In the genomic region with DNA sequence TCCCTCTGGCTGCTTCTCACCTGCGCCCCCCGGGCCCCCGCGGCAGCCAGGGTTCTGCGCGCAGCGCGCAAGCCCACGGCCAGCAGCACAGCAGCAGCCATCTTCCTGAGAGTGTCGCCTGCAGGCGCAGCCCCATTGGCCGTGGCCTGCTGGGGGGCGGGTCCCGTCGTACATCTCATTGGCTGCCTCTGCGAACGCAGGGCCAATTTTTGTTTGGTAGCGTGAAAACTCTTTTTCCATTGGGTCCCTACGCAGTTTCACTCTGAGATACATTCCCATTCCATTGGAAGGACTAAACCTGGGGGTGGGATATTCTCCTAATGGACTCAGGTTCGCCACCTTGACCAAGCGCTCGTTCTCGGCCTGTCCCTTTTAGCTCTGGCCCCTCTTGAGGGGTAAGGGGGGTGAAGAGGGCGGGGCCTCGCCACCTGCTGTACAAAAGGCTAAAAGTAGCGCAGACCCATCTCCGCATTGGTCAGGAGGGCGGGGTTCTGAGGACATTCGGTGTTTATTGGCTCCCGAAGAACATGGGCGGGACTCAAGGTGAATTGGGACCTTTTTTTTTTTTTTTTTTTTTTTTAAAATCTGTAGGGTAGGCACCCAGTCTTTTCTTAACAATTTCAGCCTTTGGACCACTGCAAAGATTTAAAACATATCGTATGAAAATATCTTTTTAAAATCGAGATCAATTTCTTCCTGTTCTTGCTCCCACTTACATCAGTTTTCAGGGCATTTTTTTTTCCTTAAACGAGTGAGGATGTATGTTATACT, we compare ENCODE assay signal across 8 mouse cellular contexts. TPM values are rescaled to one million over a fixed set of nuclear protein-coding genes. Genes with fewer than 3 reads are reported as not detected.
DNase-seq lines count a peak whose midpoint lies in the region; ATAC-seq lines count a peak whose summit lies in the region.

A gene (minus strand): TSS at position 128 of the 771 bp plus-strand sequence.

- H3K9ac ChIP-seq in hindbrain, embryonic 11.5 days (ENCODE audit: low read depth, low read length) = peak within 1 kb of the TSS; percentile 90

- peak within 1 kb of the TSS; percentile 76 for H3K4me2 ChIP-seq in hindbrain, embryonic 11.5 days (replicated peaks; ENCODE audit: low read depth, low read length)

- peaks cover 6% of the 10 kb centered on the region for H3K4me1 ChIP-seq in hindbrain, embryonic 11.5 days (replicated peaks; ENCODE audit: control insufficient read depth, insufficient read depth, low read length)

- H3K9me3 ChIP-seq in hindbrain, embryonic 11.5 days (ENCODE audit: control insufficient read depth, low read length) = no peaks in the 10 kb centered on the region

- under 1% methylated on average over 34 of the region's 34 CpGs for WGBS in hindbrain, embryonic 11.5 days

- H3K27ac ChIP-seq in hindbrain, embryonic 11.5 days (ENCODE audit: low read depth, low read length) = peak within 1 kb of the TSS; percentile 89

- peak within 1 kb of the TSS; percentile 82 for H3K4me3 ChIP-seq in hindbrain, embryonic 11.5 days (ENCODE audit: low read depth, low read length)

- H3K27me3 ChIP-seq in hindbrain, embryonic 11.5 days (ENCODE audit: control insufficient read depth, insufficient read depth, low read length) = no peaks in the 10 kb centered on the region; the same call in 1 of the 2 replicates

- ATAC-seq in hindbrain, embryonic 11.5 days (ENCODE audit: low FRiP score) = peak; percentile 98

- H3K36me3 ChIP-seq in hindbrain, embryonic 11.5 days (ENCODE audit: control insufficient read depth, insufficient read depth, low read length) = no peaks in the 10 kb centered on the region

- DNase-seq in Muller cell, postnatal 12 days (ENCODE audit: inconsistent ontology term) = peak; percentile 99
- DNase-seq in cerebellum, adult 9-11 months = peak; percentile 100
- peak; percentile 95 to 96 for DNase-seq in frontal cortex, adult 2 months (ENCODE audit: extremely low spot score in 1 of 2, low spot score in 1 of 2)
- peak; percentile 94 for DNase-seq in hindbrain, embryonic 11.5 days (ENCODE audit: low spot score)
- DNase-seq in layer of hippocampus, postnatal 10 days (ENCODE audit: low spot score in 2 of 2) = peak; percentile 91 to 94
- peak; percentile 97 for DNase-seq in lung, postnatal 10 days
- DNase-seq in ovary, postnatal 36 days (ENCODE audit: low spot score) = peak; percentile 92
- peak; percentile 93 for DNase-seq in thymus, postnatal 25 days

RNA-seq across cellular contexts. Expression of the gene that starts here (rescaled TPM):
- polyA plus RNA-seq in frontal cortex, adult 2 months (2012; rRNA removed) = 75.8 and 81.1 TPM in 2 replicates
- polyA plus RNA-seq in hindbrain, embryonic 11.5 days (2014; fragmentation: Nextera tagmentation; extraction: Ambion mirVana) = 69.9 and 70.2 TPM in 2 replicates
- 10 to 100 TPM; 30.9 to 34.0 TPM for total RNA-seq in layer of hippocampus, postnatal 10 days (2021)

Comparison
In these comparisons a context has a peak if more than half of its experiments do, and no peak if none do; other contexts are left out.
1. Peak in every context shown above with its lines: DNase-seq, ATAC-seq, H3K4me3 ChIP-seq and H3K27ac ChIP-seq.